10 mouse cellular contexts compared by ENCODE assay signal in genomic region chr2:129206824-129207223, GRCm38 (mm10). TPM values are rescaled to one million over a fixed set of nuclear protein-coding genes. Genes with fewer than 3 reads are reported as not detected.
DNase-seq lines count a peak whose midpoint lies in the region; ATAC-seq and TF ChIP-seq lines count a peak whose summit lies in the region.
"Had no signal": no experiment of that assay in that cellular context is flagged by ENCODE, and none has a peak within 500 bp of the region (broad histone marks: within the 10 kb centered on the region; RNA-seq: fewer than 3 reads in every experiment).

No protein-coding gene starts in this region.

- H3K36me3 ChIP-seq in erythroblast, embryonic 14.5 days (ENCODE audit: control insufficient read depth): peaks cover 100% of the 10 kb centered on the region
- peaks cover 100% of the 10 kb centered on the region for H3K36me3 ChIP-seq in liver, postnatal 0 days (replicated peaks; ENCODE audit: insufficient read depth, low read length)

- H3K27me3 ChIP-seq in erythroblast, embryonic 14.5 days (ENCODE audit: control insufficient read depth): no peaks in the 10 kb centered on the region
- no peaks in the 10 kb centered on the region for H3K27me3 ChIP-seq in liver, postnatal 0 days (ENCODE audit: insufficient read depth, low read length)
- H3K27me3 ChIP-seq: limb, embryonic 12.5 days had no signal

- no peak overlapping the region for H3K9ac ChIP-seq in liver, postnatal 0 days (replicated peaks)
- H3K9ac ChIP-seq: limb, embryonic 12.5 days had no signal

- no peak for TF ChIP-seq CTCF in liver, postnatal 0 days (IDR thresholded peaks at IDR 0.05; ENCODE audit: low read depth)

- WGBS in liver, postnatal 0 days (ENCODE audit: insufficient replicate concordance): 84% methylated on average over 8 of the region's 8 CpGs

- peak overlapping the region; percentile 31 for H3K27ac ChIP-seq in liver, postnatal 0 days (ENCODE audit: low read depth)
- H3K27ac ChIP-seq: limb, embryonic 12.5 days had no signal

- peak overlapping the region; percentile 37 for H3K4me3 ChIP-seq in erythroblast, embryonic 14.5 days (replicated peaks)
- H3K4me3 ChIP-seq in liver, postnatal 0 days (ENCODE audit: low read depth, low read length): no peak overlapping the region
- H3K4me3 ChIP-seq: limb, embryonic 12.5 days had no signal

- peak overlapping the region; percentile 20 for H3K4me2 ChIP-seq in liver, postnatal 0 days (ENCODE audit: low read depth, low read length)
- H3K4me2 ChIP-seq: limb, embryonic 12.5 days had no signal

- no peaks in the 10 kb centered on the region for H3K9me3 ChIP-seq in erythroblast, embryonic 14.5 days (ENCODE audit: control insufficient read depth, low read length)
- no peaks in the 10 kb centered on the region for H3K9me3 ChIP-seq in liver, postnatal 0 days (ENCODE audit: low read length)
- H3K9me3 ChIP-seq: limb, embryonic 12.5 days had no signal

- ATAC-seq in liver, postnatal 0 days: peak; percentile 62
- ATAC-seq: forebrain, embryonic 14.5 days had no signal

- no peak for TF ChIP-seq EP300 in liver, postnatal 0 days (IDR thresholded peaks at IDR 0.05; ENCODE audit: low read depth)

- peak; percentile 16 for DNase-seq in lung, postnatal 25 days (ENCODE audit: low spot score)
- no peak for DNase-seq in lung, postnatal 14 days
- peak; percentile 51 for DNase-seq in heart, postnatal 4 days
- DNase-seq in liver, postnatal 0 days: no peak
- DNase-seq in spleen, postnatal 36 days (ENCODE audit: low spot score in 2 of 2): no peak
- no peak for DNase-seq in c-Kit-positive CD71-positive TER-119-positive erythroid progenitor cells, embryonic 14.5 days (ENCODE audit: low spot score)
- DNase-seq: cerebellum, adult 8-10 months had no signal

- H3K4me1 ChIP-seq in erythroblast, embryonic 14.5 days (ENCODE audit: control insufficient read depth): peaks cover 97% of the 10 kb centered on the region
- peaks cover 8% of the 10 kb centered on the region for H3K4me1 ChIP-seq in liver, postnatal 0 days (ENCODE audit: insufficient read depth)
- H3K4me1 ChIP-seq: limb, embryonic 12.5 days had no signal

RNA-seq across cellular contexts. Expression of gene Slc20a1, which starts 8.3 kb away (rescaled TPM):
- polyA plus RNA-seq in erythroblast, embryonic 14.5 days (2012): 13.6 and 18.4 TPM in 2 replicates
- 10 to 100 TPM; 31.3 to 34.4 TPM for total RNA-seq in heart, postnatal 4 days (2021)
- polyA plus RNA-seq in liver, postnatal 0 days (2015; fragmentation: Nextera tagmentation; extraction: Ambion mirVana): 20.2 and 24.9 TPM in 2 replicates

Comparison
In these comparisons a context has a peak if more than half of its experiments do, and no peak if none do; other contexts are left out.
1. DNase-seq: peak in lung, postnatal 25 days (single experiment) and heart, postnatal 4 days (single experiment); none in lung, postnatal 14 days (single experiment), liver, postnatal 0 days (single experiment), spleen, postnatal 36 days (0 of 2) and c-Kit-positive CD71-positive TER-119-positive erythroid progenitor cells, embryonic 14.5 days (single experiment).